Mouse (Mus musculus) thymus, adult 2 months (tissue): Measurements from ENCODE around the gene Aym1.

Experiments used
- CTCF ChIP-seq: fragments of 200-500 bp; IDR thresholded peaks from 2 replicates; pipeline ENCODE4 v1.5.1; 2012; ENCODE audit warnings: mild to moderate bottlenecking, control low read depth, low read length, moderate library complexity, borderline replicate concordance; ENCODE audit not compliant: control insufficient read depth, poor library complexity, insufficient read depth; ENCODE audit errors: extremely low read depth
- POLR2A ChIP-seq: fragments of 200-500 bp; IDR thresholded peaks from 2 replicates; pipeline ENCODE4 v1.6.1; 2012; ENCODE audit warnings: mild to moderate bottlenecking, low read length, control low read depth, moderate library complexity; ENCODE audit not compliant: control insufficient read depth, poor library complexity, insufficient read depth; ENCODE audit errors: extremely low read depth

- TF ChIP-seq POLR2A: no peak
- no peak for TF ChIP-seq CTCF
Measured at GRCm38 (mm10) chr5:113407346-113407745, 50.3 kb downstream of the Aym1 start.
